Mouse (Mus musculus): ENCODE data around the gene Olfr187.
"Not testable (repeated sequence)": the region's sequence is repeated elsewhere in the genome, so short reads cannot be mapped to it uniquely, and the experiment has no call there.

The Olfr187 gene

GRCm38 (mm10) chr16:59039710-59040109 is at the start of gene Olfr187:
TSS of gene Olfr187 (minus strand) at chr16:59039767.
- no peak for DNase-seq (ENCODE audit: low spot score in 2 of 2)

- not testable (repeated sequence) for DNase-seq (ENCODE audit: low spot score in 2 of 2)
Observed at GRCm38 (mm10) chr16:59081113-59081512, 41.5 kb upstream of the Olfr187 start.

GRCm38 (mm10) chr16:59077905-59078304 is 38.3 kb upstream of the Olfr187 start, which contains the start of gene Olfr190:
TSS of gene Olfr190 (minus strand) at chr16:59078005.
- no peak for DNase-seq (ENCODE audit: low spot score in 2 of 2)

- DNase-seq (ENCODE audit: low spot score in 2 of 2) = no peak
Observed at GRCm38 (mm10) chr16:59073520-59073919, 34.0 kb upstream of the Olfr187 start.

DNA sequence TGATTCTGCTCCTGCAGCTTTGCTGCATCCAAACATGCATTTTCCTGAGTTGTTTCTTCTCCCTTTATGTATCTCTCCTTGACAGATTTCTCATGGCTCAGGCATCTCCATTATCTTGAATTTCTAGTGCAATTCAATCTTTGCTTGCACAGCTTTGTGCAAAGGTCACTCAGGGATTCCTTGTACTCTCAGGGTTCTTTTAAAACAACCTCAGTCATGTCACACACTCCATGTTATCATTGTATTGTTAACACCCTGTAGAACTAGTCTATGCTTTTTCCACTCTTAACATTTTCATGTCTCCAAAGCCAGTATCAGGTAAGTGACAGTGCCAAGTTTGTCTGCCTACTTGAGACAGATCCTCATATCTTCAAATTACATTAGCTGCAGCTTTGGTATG is 32.2 kb upstream of the Olfr187 start:
- DNase-seq (ENCODE audit: low spot score in 2 of 2) = no peak

DNA sequence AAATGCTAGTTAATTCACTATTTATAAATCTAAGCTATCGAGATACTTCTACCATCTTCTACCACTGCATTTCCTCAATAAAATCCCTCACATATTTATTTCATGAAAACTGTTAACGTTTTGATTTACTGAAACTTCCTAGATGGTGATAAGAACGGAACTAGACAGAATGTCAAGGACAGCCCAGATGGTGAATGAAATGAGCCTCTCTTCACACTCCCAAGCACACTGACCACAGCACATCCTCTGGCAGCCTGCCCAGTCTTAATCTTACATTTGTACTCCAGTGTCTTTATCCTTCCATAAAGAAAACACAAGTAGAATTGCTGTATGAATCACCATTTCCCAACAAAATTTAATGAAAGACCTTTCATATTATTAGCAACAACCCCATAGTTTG is 22.8 kb upstream of the Olfr187 start:
- DNase-seq (ENCODE audit: low spot score in 2 of 2) = not testable (repeated sequence)

DNA sequence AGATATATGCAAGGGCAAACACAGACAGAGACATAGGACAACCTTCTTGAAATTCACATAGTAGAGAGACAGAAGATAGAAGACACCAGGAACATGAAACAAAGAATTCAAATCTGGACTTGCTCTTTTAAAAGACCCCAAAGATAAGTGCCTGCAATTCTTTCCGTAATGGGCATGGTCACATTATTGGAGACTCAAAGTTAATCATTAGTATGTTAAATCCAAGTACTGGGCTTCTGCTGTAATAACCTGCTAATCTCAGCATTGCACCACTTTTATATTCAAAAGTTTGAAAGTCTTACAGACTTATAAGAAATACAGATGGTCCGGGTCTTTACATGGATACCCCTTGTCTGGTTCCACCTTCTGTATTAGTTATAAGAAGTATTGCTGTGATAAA is 9.7 kb upstream of the Olfr187 start:
- DNase-seq (ENCODE audit: low spot score in 2 of 2) = not testable (repeated sequence)

DNA sequence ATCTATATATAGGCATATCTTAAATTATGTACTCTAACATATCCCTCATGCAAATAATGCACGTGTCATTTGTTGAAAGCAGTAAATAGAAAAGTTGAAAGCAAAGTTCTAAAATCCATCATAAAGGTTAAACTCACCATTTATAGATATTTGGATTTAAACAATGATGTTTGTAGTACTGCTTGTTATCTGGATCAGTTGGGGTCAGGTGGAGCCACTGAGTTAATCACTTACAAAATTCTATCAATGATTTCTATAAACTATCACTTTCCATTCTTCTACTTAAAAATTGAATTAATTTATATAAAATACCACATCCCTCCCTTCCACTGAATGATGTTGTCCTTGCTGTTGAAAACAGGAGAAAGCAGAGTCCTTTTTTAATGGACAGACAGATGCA is 9.3 kb upstream of the Olfr187 start:
- DNase-seq (ENCODE audit: low spot score in 2 of 2) = no peak

GRCm38 (mm10) chr16:59047579-59047978 is 8.0 kb upstream of the Olfr187 start:
- DNase-seq (ENCODE audit: low spot score in 2 of 2) = no peak

DNA sequence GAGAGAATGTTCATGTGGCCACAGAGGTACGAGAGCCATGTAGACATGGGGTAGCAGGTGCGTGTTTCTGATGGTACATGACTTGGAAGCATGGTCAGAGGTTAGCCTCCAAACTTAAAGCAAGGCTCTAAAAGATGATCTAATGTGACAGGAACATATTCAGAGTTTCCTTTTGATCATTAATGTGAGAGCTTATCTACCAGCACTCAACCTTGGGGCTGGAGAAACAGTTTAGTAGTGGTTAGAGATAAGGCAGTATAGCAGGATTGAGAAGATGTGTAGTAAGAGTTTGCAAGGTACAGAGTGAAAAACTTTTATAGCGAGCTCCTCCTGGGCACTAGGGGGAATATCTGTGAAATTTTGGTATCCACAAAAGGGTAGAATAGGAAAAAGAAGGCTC is 6.3 kb upstream of the Olfr187 start:
- DNase-seq (ENCODE audit: low spot score in 2 of 2) = no peak

- no peak for DNase-seq (ENCODE audit: low spot score in 2 of 2)
Observed at GRCm38 (mm10) chr16:59030191-59030590, 9.4 kb downstream of the Olfr187 start, which contains the start of gene Olfr186. TSS of gene Olfr186 (minus strand) at chr16:59030291.

DNA sequence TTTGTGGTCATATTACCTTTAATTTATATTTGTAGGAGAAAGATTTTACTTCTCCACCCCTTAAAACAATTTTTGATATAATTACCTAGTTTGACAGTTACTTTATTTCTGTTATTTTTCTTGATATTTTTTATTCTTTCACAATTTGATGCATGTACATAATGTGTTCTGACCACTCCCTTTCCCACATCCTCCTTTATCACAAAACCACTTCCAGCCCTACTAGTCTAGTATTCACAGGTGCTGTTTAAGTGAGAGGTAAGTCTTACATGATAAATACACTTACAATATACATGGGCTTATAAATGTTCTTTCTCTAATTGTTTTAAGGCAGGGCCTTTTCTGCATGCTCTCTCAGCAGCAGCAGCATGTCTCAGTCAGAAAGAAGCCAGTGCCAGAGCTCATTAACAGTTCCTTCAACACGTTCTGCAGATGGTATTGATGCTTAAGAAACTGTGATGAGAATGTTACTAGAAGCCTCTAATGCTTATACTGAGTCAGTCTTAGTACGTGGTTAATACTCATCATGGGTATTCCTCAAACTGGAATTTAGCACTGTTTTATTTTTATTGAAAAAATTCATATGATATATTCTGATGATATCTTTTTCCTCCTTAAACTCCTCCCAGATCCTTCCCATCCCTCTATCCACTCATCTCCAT is 26.1 kb downstream of the Olfr187 start:
- no peak for DNase-seq (ENCODE audit: low spot score in 2 of 2)

DNA sequence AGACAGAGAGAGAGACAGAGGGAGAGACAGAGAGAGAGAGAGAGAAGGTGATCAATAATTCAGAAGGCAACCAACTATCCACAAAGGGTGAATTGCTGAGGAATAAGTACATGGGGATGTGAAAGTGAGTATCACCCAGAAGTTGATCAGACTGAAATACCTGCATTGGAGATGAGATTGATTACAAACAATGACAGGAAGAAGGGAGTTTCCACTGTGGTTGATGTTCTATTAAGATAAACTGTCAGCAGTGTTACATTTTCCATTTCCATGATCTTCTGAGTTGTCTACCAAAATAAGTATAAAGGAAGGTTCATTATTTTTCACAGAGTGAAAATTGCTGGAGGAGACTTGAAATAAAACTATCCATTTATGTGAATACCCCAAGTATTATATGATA is 32.4 kb downstream of the Olfr187 start:
- DNase-seq (ENCODE audit: low spot score in 2 of 2) = no peak

DNA sequence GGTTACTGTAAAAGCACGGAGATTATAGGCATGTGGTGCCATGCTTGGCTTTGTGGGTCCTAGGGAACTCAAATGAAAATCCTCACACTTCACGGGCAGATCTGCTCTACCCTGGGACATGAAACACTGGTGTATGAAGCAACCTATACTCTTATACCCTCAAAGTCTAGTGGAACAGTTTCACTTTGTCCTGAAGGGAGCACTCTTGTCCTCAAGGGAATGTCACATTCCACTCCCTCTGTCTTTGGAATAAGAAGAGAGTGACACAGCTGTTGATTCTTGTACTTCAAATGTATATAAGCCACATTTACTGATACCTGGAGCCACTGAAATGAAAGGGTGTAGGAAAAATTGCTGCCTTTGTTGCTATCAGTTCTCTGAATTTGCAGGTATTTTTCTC is 44.5 kb downstream of the Olfr187 start, which contains the start of gene Olfr183:
Gene Olfr183 (plus strand): TSS at position 301 of the 400 bp plus-strand sequence.
- no peak for DNase-seq (ENCODE audit: low spot score in 2 of 2)

Measured in frontal cortex, postnatal 25 days (tissue).